Mouse (Mus musculus): ENCODE measurements around the gene Nsfl1c.
"Not testable (repeated sequence)": the region's sequence is repeated elsewhere in the genome, so short reads cannot be mapped to it uniquely, and the experiment has no call there.

The Nsfl1c gene

GRCm38 (mm10) chr2:151494035-151494803 lies at the start of gene Nsfl1c:
Gene Nsfl1c (plus strand): TSS chr2:151494182.
- peak; percentile 97 for DNase-seq

- DNase-seq: not testable (repeated sequence)
Measured at GRCm38 (mm10) chr2:151476053-151476452, 17.9 kb upstream of the Nsfl1c start, which contains the start of gene 4921509C19Rik. Gene 4921509C19Rik (minus strand): TSS chr2:151476153.

GRCm38 (mm10) chr2:151486496-151486895 lies 7.5 kb upstream of the Nsfl1c start:
- no peak for DNase-seq

GRCm38 (mm10) chr2:151498358-151498757 lies 4.4 kb downstream of the Nsfl1c start:
- no peak for DNase-seq

- DNase-seq: no peak
Measured at GRCm38 (mm10) chr2:151500442-151501007, 6.5 kb downstream of the Nsfl1c start.

- DNase-seq: no peak
Measured at GRCm38 (mm10) chr2:151504226-151504625, 10.2 kb downstream of the Nsfl1c start.

GRCm38 (mm10) chr2:151512199-151512598 lies 18.2 kb downstream of the Nsfl1c start:
- DNase-seq: peak; percentile 64

GRCm38 (mm10) chr2:151513525-151514285 lies 19.7 kb downstream of the Nsfl1c start:
- no peak for DNase-seq

GRCm38 (mm10) chr2:151519000-151519399 lies 25.0 kb downstream of the Nsfl1c start:
- no peak for DNase-seq

- no peak for DNase-seq
Measured at GRCm38 (mm10) chr2:151524324-151525041, 30.5 kb downstream of the Nsfl1c start.

GRCm38 (mm10) chr2:151525520-151525919 lies 31.5 kb downstream of the Nsfl1c start:
- no peak for DNase-seq

- no peak for DNase-seq
Measured at GRCm38 (mm10) chr2:151528066-151528465, 34.1 kb downstream of the Nsfl1c start.

GRCm38 (mm10) chr2:151529169-151529568 lies 35.2 kb downstream of the Nsfl1c start:
- no peak for DNase-seq

GRCm38 (mm10) chr2:151530378-151531230 lies 36.6 kb downstream of the Nsfl1c start:
- no peak for DNase-seq

- no peak for DNase-seq
Measured at GRCm38 (mm10) chr2:151533632-151534031, 39.6 kb downstream of the Nsfl1c start.

- no peak for DNase-seq
Measured at GRCm38 (mm10) chr2:151535961-151536617, 42.1 kb downstream of the Nsfl1c start.

GRCm38 (mm10) chr2:151536618-151536974 lies 42.6 kb downstream of the Nsfl1c start:
- DNase-seq: peak; percentile 22

- DNase-seq: no peak
Measured at GRCm38 (mm10) chr2:151538646-151539045, 44.7 kb downstream of the Nsfl1c start.

- DNase-seq: peak; percentile 98
Measured at GRCm38 (mm10) chr2:151542323-151543062, 48.5 kb downstream of the Nsfl1c start, which contains the start of gene Fkbp1a. Gene Fkbp1a (plus strand): TSS chr2:151542483.

- peak; percentile 45 for DNase-seq
Measured at GRCm38 (mm10) chr2:151543063-151543895, 49.3 kb downstream of the Nsfl1c start.

Measured in right cerebral cortex, postnatal 4 days (tissue).